Comparison of ENCODE assay signal across 28 mouse cellular contexts in the genomic region with DNA sequence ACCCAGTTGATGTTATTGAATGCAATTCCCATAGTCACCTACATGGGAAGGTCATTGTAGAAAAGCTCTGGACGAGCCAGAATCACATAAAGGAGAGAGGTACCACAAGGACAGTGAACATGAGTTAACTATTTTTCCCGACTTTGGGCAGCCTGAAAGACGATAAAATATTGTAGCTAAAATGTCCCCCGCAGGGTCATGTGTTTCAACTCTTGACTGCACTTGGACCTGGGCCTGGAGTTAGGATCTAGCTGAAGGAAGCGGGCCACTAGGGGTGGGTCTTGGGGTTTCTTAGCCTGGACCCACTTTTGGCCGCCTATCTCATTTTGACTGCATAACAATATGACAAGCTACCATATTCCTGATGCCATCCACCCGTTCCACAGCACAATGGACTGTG. TPM values are rescaled to one million over a fixed set of nuclear protein-coding genes. Genes with fewer than 3 reads are reported as not detected.
"Had no signal": no experiment of that assay in that cellular context is flagged by ENCODE, and none has a peak within 500 bp of the region (broad histone marks: within the 10 kb centered on the region; RNA-seq: fewer than 3 reads in every experiment).

No protein-coding gene starts in this region.

- DNase-seq: kidney, postnatal 4 days; left cerebral cortex, postnatal 4 days; liver, embryonic 13.5 days; lung, adult 2 months; lung, postnatal 14 days; lung, postnatal 4 days; midbrain, embryonic 14.5 days; thymus, adult 18-20 months; thymus, postnatal 36 days had no signal

RNA-seq across cellular contexts. Expression of a gene that starts 32.1 kb away (rescaled TPM):
- total RNA-seq: layer of hippocampus, adult 18-20 months; layer of hippocampus, postnatal 14 days; left cerebral cortex, adult 8-10 months; left cerebral cortex, postnatal 14 days; left cerebral cortex, postnatal 4 days; midbrain, postnatal 0 days had no signal
- polyA plus RNA-seq: limb, embryonic 15.5 days; lung, adult 2 months; midbrain, postnatal 0 days; neural tube, embryonic 14.5 days; urinary bladder, adult 2 months had no signal

RNA-seq across cellular contexts. Expression of a gene that starts 42.0 kb away (rescaled TPM):
- total RNA-seq: layer of hippocampus, adult 18-20 months; layer of hippocampus, postnatal 14 days; left cerebral cortex, adult 8-10 months; left cerebral cortex, postnatal 14 days; left cerebral cortex, postnatal 4 days; megakaryocyte-erythroid progenitor cell, adult 5-6 weeks; midbrain, postnatal 0 days had no signal
- polyA plus RNA-seq: limb, embryonic 12.5 days; limb, embryonic 15.5 days; lung, adult 2 months; lung, embryonic 16.5 days; midbrain, embryonic 14.5 days; midbrain, postnatal 0 days; neural tube, embryonic 14.5 days; urinary bladder, adult 2 months had no signal

RNA-seq across cellular contexts. Expression of a gene that starts 48.0 kb away (rescaled TPM):
- total RNA-seq: layer of hippocampus, adult 18-20 months; layer of hippocampus, postnatal 14 days; left cerebral cortex, adult 8-10 months; left cerebral cortex, postnatal 14 days; left cerebral cortex, postnatal 4 days; megakaryocyte progenitor cell, adult 5-6 weeks; midbrain, postnatal 0 days had no signal
- polyA plus RNA-seq: limb, embryonic 12.5 days; lung, adult 2 months; lung, embryonic 16.5 days; midbrain, embryonic 11.5 days; midbrain, embryonic 14.5 days; midbrain, postnatal 0 days; neural tube, embryonic 11.5 days; neural tube, embryonic 14.5 days; stomach, embryonic 16.5 days; urinary bladder, adult 2 months had no signal

RNA-seq across cellular contexts. Expression of a gene that starts 53.7 kb away (rescaled TPM):
- total RNA-seq: layer of hippocampus, adult 18-20 months; layer of hippocampus, postnatal 14 days; left cerebral cortex, adult 8-10 months; left cerebral cortex, postnatal 14 days; left cerebral cortex, postnatal 4 days; megakaryocyte progenitor cell, adult 5-6 weeks; midbrain, postnatal 0 days had no signal
- polyA plus RNA-seq: limb, embryonic 12.5 days; limb, embryonic 15.5 days; lung, adult 2 months; lung, embryonic 16.5 days; midbrain, embryonic 14.5 days; midbrain, postnatal 0 days; neural tube, embryonic 14.5 days; spleen, adult 2 months; testis, adult 2 months; urinary bladder, adult 2 months had no signal

RNA-seq across cellular contexts. Expression of a gene that starts 59.7 kb away (rescaled TPM):
- total RNA-seq: layer of hippocampus, adult 18-20 months; layer of hippocampus, postnatal 14 days; left cerebral cortex, adult 8-10 months; left cerebral cortex, postnatal 14 days; left cerebral cortex, postnatal 4 days; megakaryocyte progenitor cell, adult 5-6 weeks; megakaryocyte-erythroid progenitor cell, adult 5-6 weeks; midbrain, postnatal 0 days had no signal
- polyA plus RNA-seq: kidney, embryonic 14.5 days; limb, embryonic 12.5 days; lung, adult 2 months; lung, embryonic 16.5 days; midbrain, embryonic 11.5 days; midbrain, embryonic 14.5 days; midbrain, postnatal 0 days; neural tube, embryonic 11.5 days; neural tube, embryonic 14.5 days; small intestine, adult 2 months; stomach, embryonic 16.5 days; urinary bladder, adult 2 months had no signal
